Mouse (Mus musculus) erythroblast, adult 5-6 weeks (primary cell): ENCODE data around the gene Pde3a. TPM values are rescaled to one million over a fixed set of nuclear protein-coding genes. Genes with fewer than 3 reads are reported as not detected.

Experiments used
- ATAC-seq: replicated peaks from 2 replicates; pipeline ENCODE4 v1.8.0; 2016; ENCODE audit warnings: moderate number of reproducible peaks, mild to moderate bottlenecking, moderate TSS enrichment, inconsistent platforms; ENCODE audit not compliant: poor library complexity, low FRiP score, severe bottlenecking
- total RNA-seq, 2 experiments: library from RNA; stranded (forward) in 1 of 2; stranded (reverse) in 1 of 2; fragments of 150-400 nt in 1 of 2; fragments of 200-764, 138-1000 nt in 1 of 2; gene quantifications; 2 replicates each; pipeline versions ENCODE4 v1.2.3 to v1.2.4; 2015 to 2017; ENCODE audit warnings: low replicate concordance in 2 of 2

The Pde3a gene
- total RNA-seq, 2 experiments from 2014 or later = under 0.01 TPM; not detected in 1

GRCm38 (mm10) chr6:141456591-141456990 lies 207.5 kb downstream of the Pde3a start:
- ATAC-seq = no peak

GRCm38 (mm10) chr6:141470251-141470650 lies 221.2 kb downstream of the Pde3a start:
- ATAC-seq = no peak

- no peak for ATAC-seq
Measured at GRCm38 (mm10) chr6:141474223-141474622, 225.2 kb downstream of the Pde3a start.

GRCm38 (mm10) chr6:141474696-141475095 lies 225.6 kb downstream of the Pde3a start:
- no peak for ATAC-seq

GRCm38 (mm10) chr6:141485302-141486021 lies 236.4 kb downstream of the Pde3a start:
- no peak for ATAC-seq

GRCm38 (mm10) chr6:141487266-141487665 lies 238.2 kb downstream of the Pde3a start:
- no peak for ATAC-seq

- ATAC-seq = no peak
Measured at GRCm38 (mm10) chr6:141488619-141489018, 239.6 kb downstream of the Pde3a start.

- no peak for ATAC-seq
Measured at GRCm38 (mm10) chr6:141494909-141495308, 245.8 kb downstream of the Pde3a start.

GRCm38 (mm10) chr6:141495634-141496418 lies 246.8 kb downstream of the Pde3a start:
- no peak for ATAC-seq

GRCm38 (mm10) chr6:141499511-141499910 lies 250.4 kb downstream of the Pde3a start:
- no peak for ATAC-seq

- ATAC-seq = no peak
Measured at GRCm38 (mm10) chr6:141501171-141501570, 252.1 kb downstream of the Pde3a start.

- no peak for ATAC-seq
Measured at GRCm38 (mm10) chr6:141522541-141522940, 273.5 kb downstream of the Pde3a start.

GRCm38 (mm10) chr6:141523747-141524640 lies 274.9 kb downstream of the Pde3a start, which contains the start of gene Slco1c1:
Gene Slco1c1 (plus strand): TSS chr6:141524368.
- no peak for ATAC-seq

- no peak for ATAC-seq
Measured at GRCm38 (mm10) chr6:141525787-141526186, 276.7 kb downstream of the Pde3a start.

- ATAC-seq = no peak
Measured at GRCm38 (mm10) chr6:141530865-141531264, 281.8 kb downstream of the Pde3a start.

GRCm38 (mm10) chr6:141537298-141537697 lies 288.2 kb downstream of the Pde3a start:
- no peak for ATAC-seq

GRCm38 (mm10) chr6:141541136-141541535 lies 292.1 kb downstream of the Pde3a start:
- no peak for ATAC-seq

GRCm38 (mm10) chr6:141543344-141543743 lies 294.3 kb downstream of the Pde3a start:
- no peak for ATAC-seq
